Mouse (Mus musculus) heart, embryonic 10.5 days (tissue): Measurements from ENCODE around the gene Ppp1r27. TPM values are rescaled to one million over a fixed set of nuclear protein-coding genes. Genes with fewer than 3 reads are reported as not detected.

Experiments used
- polyA plus RNA-seq: library from polyadenylated mRNA; unstranded; fragments of >200 nt; fragmentation: Nextera tagmentation; extraction: Ambion mirVana; gene quantifications from 2 replicates; pipeline ENCODE4 v1.2.1, GENCODE M21; 2016

The Ppp1r27 gene
- polyA plus RNA-seq, 1 experiment from 2014 or later: not detected

Other genes starting within 250 kb of the Ppp1r27 start
- 1,513 and 2,033 TPM in 2 replicates for gene Actg1, start 202.6 kb downstream of the Ppp1r27 start, polyA plus RNA-seq
- gene Fscn2, start 189.6 kb downstream of the Ppp1r27 start, polyA plus RNA-seq: 0.25 and 0.49 TPM in 2 replicates
- 32.5 and 35.9 TPM in 2 replicates for gene Faap100, start 172.4 kb downstream of the Ppp1r27 start, polyA plus RNA-seq
- gene Nploc4, start 113.4 kb downstream of the Ppp1r27 start, polyA plus RNA-seq: 43.0 and 49.6 TPM in 2 replicates
- gene Tspan10, start 108.5 kb downstream of the Ppp1r27 start, polyA plus RNA-seq: not detected in 2 replicates
- gene Pde6g, start 97.6 kb downstream of the Ppp1r27 start, polyA plus RNA-seq: 0.44 TPM in 1 of 2 replicates, not detected in the other
- gene Oxld1, start 93.1 kb downstream of the Ppp1r27 start, polyA plus RNA-seq: 16.7 and 17.6 TPM in 2 replicates
- 27.0 and 36.1 TPM in 2 replicates for gene Ccdc137, start 93.0 kb downstream of the Ppp1r27 start, polyA plus RNA-seq
- 46.0 and 52.2 TPM in 2 replicates for gene Arl16, start 83.5 kb downstream of the Ppp1r27 start, polyA plus RNA-seq
- gene Mrpl12, start 66.5 kb downstream of the Ppp1r27 start, polyA plus RNA-seq: 259 and 270 TPM in 2 replicates
- 55.6 and 56.6 TPM in 2 replicates for gene Slc25a10, start 59.3 kb downstream of the Ppp1r27 start, polyA plus RNA-seq
- 0.26 and 2.2 TPM in 2 replicates for gene Gcgr, start 20.4 kb downstream of the Ppp1r27 start, polyA plus RNA-seq
- gene Mcrip1, start 1.4 kb downstream of the Ppp1r27 start, polyA plus RNA-seq: 153 and 186 TPM in 2 replicates
- 550 and 670 TPM in 2 replicates for gene P4hb, start 22.1 kb upstream of the Ppp1r27 start, polyA plus RNA-seq
- gene Arhgdia, start 30.5 kb upstream of the Ppp1r27 start, polyA plus RNA-seq: 587 and 673 TPM in 2 replicates
- gene Alyref, start 47.2 kb upstream of the Ppp1r27 start, polyA plus RNA-seq: 365 and 444 TPM in 2 replicates
- gene Anapc11, start 47.3 kb upstream of the Ppp1r27 start, polyA plus RNA-seq: 186 and 201 TPM in 2 replicates
- gene Npb, start 57.3 kb upstream of the Ppp1r27 start, polyA plus RNA-seq: 4.8 and 7.0 TPM in 2 replicates
- 119 and 130 TPM in 2 replicates for gene Pcyt2, start 66.8 kb upstream of the Ppp1r27 start, polyA plus RNA-seq
- gene Sirt7, start 74.1 kb upstream of the Ppp1r27 start, polyA plus RNA-seq: 25.6 and 29.5 TPM in 2 replicates
- gene Mafg, start 82.5 kb upstream of the Ppp1r27 start, polyA plus RNA-seq: 22.7 and 28.2 TPM in 2 replicates
- 28.5 and 29.9 TPM in 2 replicates for gene Pycr1, start 92.6 kb upstream of the Ppp1r27 start, polyA plus RNA-seq
- 6.7 and 9.3 TPM in 2 replicates for gene Myadml2, start 97.0 kb upstream of the Ppp1r27 start, polyA plus RNA-seq
- 1.6 and 5.8 TPM in 2 replicates for gene Notum, start 110.0 kb upstream of the Ppp1r27 start, polyA plus RNA-seq
- gene Aspscr1, start 121.8 kb upstream of the Ppp1r27 start, polyA plus RNA-seq: 127 and 134 TPM in 2 replicates
- 124 and 136 TPM in 2 replicates for gene Cenpx, start 162.6 kb upstream of the Ppp1r27 start, polyA plus RNA-seq
- 31.7 and 43.6 TPM in 2 replicates for gene Lrrc45, start 162.8 kb upstream of the Ppp1r27 start, polyA plus RNA-seq
- 6.9 and 13.8 TPM in 2 replicates for gene Rac3, start 170.3 kb upstream of the Ppp1r27 start, polyA plus RNA-seq
- 8.8 and 10.6 TPM in 2 replicates for gene Dcxr, start 176.1 kb upstream of the Ppp1r27 start, polyA plus RNA-seq
- gene Cbr2, start 181.0 kb upstream of the Ppp1r27 start, polyA plus RNA-seq: 1.1 and 1.3 TPM in 2 replicates
- gene Hmga1b, start 211.7 kb upstream of the Ppp1r27 start, polyA plus RNA-seq: 6.4 and 7.7 TPM in 2 replicates
- gene Rfng, start 233.1 kb upstream of the Ppp1r27 start, polyA plus RNA-seq: 28.4 and 30.4 TPM in 2 replicates
- gene Gps1, start 233.1 kb upstream of the Ppp1r27 start, polyA plus RNA-seq: 184 and 208 TPM in 2 replicates
- gene Dus1l, start 245.3 kb upstream of the Ppp1r27 start, polyA plus RNA-seq: 70.5 and 88.8 TPM in 2 replicates